Mouse (Mus musculus) adipocyte (in vitro differentiated cells): ENCODE measurements around the gene Cnot3.

ENCODE experiments used
- DNase-seq: peaks from one replicate; pipeline ENCODE4 v3.0.0-alpha.2; 2016; ENCODE audit warnings: low spot score

Cnot3 gene

DNA sequence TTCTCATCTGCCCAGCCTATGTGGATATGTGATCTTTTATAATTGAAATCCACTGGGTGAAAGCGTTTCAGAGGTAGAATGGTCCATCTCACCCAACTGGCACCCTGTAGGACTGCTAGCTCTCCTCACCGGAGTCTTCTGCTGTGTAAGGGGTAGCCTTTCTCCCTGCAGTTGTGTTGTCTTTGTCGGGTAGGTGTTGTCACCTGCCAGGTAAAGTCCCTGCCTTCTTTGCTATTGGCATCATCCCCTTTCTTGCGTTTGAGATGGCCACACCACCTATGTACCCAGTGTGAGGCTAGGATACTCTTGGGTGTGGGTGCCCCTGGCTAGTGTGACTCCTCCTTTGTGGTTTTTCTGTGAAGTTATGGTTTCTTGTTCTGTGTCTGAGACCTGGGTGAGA lies 1.6 kb downstream of the Cnot3 start:
- DNase-seq: no peak

DNA sequence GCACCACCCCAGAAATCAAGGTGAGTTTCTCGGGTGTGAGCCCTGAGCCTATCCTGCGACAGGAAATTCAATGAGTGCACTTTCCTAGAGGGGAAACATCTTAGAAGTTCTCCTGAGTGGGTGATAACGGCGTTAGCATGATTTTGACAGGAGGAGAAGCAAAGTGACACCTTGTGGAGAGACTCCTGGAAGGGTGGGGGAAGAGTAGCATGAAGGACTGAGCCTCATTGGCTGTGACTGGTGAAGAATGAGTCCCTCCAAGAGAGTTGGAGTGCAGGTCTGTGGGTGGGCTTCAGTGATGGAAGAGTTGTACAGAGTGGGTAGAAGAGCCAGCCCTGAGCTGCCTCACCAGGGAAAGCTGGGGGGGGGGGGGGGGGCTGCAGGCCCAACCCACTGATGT lies 11.9 kb downstream of the Cnot3 start:
- no peak for DNase-seq

DNA sequence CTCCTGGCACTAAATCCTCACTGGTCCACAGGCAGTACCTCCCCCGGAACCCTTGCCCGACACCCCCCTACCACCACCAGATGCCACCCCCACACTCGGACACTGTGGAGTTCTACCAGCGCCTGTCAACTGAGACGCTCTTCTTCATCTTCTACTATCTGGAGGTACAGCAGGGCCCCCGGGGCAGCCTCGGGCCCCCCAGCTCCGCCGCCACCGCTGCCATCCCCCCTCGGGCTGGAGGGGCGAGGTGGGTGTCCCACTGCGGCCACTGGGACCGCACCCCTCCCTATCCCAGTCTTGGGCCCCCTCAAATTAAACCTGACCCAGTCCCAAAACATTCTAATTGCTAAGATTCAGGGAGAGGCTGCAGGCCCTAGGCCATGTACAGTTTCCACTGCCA lies 13.5 kb downstream of the Cnot3 start:
- no peak for DNase-seq

DNA sequence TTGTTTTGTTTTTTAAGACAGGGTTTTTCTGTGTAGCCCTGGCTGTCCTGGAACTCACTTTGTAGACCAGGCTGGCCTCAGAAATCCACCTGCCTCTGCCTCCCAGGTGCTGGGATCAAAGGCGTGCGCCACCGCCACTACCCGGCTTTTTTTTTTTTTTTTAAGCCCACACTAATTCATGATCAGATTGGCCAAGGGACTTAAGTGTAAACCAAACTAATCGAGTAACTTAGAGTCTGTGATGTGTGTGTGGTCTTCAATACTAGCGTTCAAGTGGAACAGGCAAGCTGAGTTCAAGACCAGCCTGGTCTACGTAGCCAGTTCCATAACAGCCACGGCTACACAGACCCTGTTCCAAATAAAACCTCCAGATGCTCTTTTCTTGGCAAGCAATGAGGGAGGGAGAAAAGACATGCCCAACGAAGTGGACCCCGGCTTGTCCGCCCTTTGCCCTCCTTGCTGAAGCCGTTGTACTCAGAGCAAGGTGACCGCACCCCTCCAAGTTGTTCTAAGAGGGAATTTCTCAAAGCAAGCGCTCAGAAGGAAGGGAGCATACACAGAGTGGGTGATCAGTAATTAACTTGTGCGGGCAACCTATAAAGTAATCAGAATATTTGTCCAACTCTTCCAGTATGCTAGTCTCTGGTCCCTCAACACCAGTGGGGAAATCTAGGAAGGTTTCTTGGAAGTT lies 19.6 kb downstream of the Cnot3 start:
- no peak for DNase-seq

DNA sequence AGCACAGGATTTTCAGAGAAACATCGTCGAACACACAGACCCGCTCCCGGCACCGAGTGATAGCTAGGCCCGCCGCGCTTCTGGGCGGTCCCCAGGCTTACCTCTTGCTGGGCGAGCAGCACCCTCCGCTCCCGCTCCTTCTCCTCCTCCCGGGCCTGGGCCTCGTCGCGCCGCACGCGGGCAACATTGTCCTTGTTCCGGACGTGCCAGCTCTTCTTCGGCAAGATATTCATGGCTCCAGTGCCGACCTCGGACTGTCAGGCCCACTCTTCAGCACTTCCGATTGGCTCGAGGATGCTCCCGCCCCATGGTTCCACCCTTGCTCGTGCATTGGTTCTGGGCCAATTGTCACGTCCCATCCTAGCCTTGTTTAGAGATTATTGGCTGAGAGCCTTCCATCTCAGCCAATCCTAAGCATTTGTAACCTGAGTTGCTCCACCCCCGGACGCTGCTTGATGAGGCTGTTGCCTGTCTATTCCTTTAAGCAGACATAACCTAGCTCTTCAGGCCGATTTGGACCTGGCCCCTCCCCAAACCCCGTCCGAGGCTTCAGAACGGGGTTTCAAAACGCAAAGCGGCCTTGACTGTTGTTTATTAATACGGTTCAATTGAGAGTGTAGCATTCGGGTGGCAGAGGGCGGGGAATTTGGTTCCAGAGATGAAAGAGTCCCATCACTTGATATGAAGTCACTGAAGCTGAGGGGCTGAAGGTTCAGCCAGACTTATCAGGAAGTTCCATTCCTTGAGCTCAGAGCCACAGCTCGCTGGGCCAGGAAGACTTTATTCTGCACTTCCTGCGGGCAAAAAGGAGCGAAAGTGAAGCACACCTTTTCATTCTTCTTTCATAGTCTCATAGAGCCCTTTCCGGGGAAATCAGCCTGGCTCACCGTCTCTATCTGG lies 20.4 kb downstream of the Cnot3 start, which contains the start of gene Leng1:
TSS of gene Leng1 (minus strand) at position 626 of the 900 bp plus-strand sequence.
- DNase-seq: peak; percentile 99

DNA sequence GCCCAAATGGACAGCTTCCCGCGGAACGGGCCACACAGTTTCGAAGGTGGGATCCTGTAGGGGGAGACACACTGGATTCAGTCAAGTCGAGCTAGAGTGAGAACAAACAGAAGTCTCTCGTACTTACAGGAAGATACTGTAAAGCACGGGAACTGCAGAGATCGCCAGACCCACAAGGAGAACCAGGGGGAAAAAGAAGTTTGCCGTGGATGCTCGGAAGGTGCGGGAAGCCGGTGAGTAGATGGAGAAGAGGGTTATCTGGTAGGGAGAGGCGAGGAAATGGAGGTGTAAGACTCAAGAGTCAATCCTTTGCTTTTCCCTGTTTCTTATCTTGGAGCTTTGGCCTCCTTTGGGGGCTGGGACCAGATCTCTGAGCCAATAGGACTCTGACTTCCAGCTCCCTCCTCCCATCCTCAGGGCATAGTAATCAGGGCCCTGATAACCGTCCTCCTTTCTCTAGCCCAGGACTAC lies 21.9 kb downstream of the Cnot3 start:
- DNase-seq: no peak

DNA sequence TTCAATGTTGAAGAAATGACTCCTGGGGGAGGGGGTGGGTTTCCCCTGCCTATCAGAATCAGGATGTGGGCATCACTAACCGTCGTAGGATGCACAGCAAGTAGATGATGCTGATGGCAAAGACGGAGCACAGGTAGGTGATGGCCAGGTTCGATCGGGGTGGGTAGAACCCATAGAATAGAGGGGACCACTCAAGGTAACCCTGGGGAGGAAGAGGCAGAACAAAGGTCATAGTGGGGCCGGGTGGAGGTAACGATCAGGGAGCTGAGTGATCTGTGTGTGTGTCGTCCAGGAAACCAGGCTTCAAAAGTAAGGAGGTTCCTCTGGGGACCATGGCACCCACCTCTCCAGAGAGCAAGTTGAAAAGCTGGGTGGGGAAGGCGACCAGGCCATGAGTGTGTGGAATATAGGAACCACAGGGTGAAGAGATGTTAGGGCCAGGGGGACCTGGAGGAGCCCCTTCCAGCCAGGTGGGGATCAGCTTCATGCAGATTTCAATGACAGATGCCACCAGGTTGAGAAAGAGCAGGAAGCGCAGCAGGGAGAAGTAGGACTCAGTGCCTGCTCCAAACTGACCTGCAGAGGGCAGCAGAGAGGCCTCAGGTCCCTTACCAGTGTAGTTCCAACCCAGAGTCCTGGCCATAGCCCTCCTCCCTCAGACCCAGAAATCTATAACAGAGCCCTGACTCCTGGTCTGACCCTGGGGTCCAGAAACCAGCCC lies 29.6 kb downstream of the Cnot3 start:
- DNase-seq: peak; percentile 77

DNA sequence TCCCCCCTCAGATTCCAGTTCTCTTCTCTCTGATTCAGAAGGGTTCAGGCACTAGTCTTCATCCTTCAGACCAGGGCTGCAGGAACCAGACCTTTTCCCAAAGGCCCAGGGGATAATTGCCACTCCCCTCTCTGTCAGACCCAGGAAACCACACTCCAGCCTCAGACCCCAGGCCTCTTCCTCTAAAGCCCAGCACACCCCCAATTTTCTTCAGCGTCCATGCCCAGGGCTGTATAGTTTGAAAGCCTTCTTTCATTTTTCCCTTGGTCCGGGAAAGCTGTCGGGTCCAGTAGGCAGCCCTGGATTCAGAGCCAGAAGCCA lies 30.1 kb downstream of the Cnot3 start:
- DNase-seq: no peak

DNA sequence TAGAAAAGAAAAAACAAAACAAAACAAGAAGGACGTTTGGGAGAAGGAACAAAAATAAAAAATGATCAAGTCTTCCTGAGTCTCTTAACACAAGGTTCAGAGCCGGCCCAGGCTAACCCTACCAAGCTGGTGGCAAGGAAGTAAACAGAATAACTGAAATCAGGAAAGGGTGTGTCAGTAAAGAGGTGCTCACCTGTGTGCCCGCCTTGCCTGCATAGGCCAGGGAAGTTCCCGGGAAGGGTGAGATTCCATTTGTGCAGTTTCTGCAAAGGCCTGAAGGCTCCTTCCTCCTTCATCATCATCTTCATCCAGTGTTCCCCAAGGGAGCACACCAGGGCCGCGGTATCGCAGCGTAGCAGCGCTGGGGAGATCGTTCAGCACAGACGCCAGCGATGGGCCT lies 31.3 kb downstream of the Cnot3 start:
- no peak for DNase-seq

DNA sequence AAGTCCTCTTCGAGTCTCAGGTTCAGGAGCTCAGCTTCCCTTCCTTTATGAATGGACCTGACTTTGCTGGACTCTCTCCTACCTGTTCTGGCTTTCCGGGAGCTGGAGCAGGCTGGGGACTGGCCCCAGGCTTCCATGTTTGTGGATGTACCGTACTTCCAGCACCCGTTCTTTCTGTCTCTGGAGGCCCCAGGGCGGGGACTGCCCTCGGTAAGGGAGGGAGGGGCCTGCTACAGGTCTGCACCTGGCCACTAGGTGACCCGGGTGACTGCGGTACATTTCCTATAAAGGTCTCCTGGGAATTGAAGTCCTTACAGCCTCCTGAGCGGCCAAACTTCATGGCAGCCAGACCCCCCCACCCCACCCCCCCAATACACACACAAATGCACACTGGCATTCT lies 32.3 kb downstream of the Cnot3 start, which contains the start of gene Tmc4:
TSS of gene Tmc4 (minus strand) at position 212 of the 400 bp plus-strand sequence.
- no peak for DNase-seq

DNA sequence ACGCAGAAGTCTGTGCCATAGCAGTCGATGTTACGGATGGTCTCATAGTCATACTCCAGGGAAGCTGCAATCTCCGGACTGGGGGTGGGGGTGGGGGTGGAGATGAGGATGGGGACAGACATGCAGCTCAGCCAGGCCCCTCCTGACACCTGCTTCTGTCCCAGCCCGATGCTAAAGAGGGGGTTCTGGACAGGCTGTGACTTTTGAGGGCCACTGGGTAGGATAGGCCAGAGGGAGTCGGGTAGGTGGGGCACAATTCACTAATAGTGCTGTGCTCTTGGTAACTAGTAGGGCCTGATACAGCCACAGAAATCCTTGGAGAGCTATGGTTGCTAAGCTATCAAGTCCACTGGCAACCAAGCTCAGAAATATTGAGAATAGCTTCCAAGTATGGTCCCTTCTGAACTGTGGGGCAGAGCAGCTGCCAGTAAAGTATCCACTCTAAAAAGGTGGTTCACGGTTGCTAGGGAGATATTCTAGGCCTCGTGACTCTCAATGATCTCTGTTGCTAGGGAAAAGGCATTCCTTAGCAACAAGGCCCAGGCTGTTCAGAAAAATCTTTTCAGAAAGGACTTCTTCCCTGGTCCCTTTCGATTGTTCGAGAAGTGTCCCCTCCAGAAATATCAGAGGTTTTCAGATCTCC lies 39.0 kb downstream of the Cnot3 start:
- no peak for DNase-seq

DNA sequence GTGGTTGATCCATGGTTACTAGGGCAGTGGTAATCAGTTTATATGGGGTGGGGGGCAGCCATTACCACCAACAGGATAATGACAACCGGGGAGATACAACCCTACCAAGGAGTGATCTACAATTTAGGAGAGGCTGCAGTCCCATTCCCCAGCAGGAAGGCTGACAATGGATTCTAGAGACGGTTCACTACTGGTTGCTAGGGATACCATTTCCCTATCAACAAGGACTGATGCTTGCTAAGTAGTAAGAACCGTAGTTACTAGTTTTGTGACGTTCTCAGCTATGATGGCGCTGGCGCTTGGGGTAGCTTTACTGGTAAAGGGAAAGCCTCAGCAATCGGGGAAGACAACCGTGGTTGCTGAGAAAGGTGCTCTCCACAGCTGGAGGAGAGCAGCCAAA lies 39.6 kb downstream of the Cnot3 start:
- DNase-seq: no peak

DNA sequence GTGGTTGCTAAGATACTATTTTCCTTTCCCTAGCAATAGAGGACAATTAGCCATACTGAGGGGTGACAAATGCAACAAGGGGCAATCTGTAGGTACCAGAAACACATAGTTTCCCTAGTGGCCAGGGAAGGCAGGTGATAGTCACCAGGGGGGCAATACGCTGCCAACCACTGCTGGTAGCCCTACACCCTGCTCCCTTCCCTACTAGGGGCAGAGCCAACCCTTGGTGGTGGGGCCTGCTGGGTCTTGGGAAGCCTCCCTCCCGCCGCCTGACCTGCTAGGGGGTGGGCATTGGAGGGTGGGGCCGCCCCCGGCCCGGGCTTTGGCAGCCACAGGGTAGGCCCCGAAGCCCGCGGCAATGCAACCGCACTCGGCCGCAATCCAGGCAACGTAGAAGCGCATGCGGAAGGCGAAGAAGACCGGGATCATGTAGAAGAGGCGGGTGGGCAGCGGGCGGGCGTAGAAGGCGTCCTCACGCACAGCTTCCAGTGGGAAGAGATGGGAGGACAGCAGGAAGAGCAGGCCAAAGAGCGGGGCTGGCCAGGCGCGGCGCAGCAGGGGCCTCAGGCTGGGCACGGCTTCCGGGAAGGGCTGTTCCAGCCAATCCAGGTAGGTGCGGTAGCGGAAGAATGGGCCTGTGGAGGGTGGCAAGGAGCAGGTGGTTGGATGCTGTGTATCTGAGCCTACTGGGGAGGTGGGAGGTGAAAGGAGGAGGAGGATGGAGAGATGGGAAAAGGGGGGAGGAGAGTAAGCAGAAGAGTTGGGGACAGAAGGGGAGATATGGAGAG lies 40.5 kb downstream of the Cnot3 start:
- DNase-seq: no peak

DNA sequence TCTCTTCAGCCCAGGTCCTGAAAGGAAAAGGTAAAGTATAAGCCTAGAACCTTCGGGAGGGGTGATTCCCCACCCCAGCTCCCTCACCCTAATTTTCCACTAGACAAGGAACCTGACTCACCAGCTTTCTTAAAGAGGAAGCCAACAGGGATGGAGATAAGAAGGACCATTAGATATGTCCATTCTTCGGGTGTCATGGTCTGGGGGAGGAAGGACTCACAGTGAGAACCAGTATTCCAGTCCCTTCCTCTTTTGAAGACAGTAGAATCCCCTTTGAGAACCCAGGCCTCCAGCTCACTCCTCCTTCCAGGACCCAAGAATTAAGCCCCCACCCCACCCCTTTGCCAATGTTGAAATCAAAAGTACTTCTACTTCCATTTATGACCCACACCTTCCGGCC lies 46.9 kb downstream of the Cnot3 start:
- no peak for DNase-seq

DNA sequence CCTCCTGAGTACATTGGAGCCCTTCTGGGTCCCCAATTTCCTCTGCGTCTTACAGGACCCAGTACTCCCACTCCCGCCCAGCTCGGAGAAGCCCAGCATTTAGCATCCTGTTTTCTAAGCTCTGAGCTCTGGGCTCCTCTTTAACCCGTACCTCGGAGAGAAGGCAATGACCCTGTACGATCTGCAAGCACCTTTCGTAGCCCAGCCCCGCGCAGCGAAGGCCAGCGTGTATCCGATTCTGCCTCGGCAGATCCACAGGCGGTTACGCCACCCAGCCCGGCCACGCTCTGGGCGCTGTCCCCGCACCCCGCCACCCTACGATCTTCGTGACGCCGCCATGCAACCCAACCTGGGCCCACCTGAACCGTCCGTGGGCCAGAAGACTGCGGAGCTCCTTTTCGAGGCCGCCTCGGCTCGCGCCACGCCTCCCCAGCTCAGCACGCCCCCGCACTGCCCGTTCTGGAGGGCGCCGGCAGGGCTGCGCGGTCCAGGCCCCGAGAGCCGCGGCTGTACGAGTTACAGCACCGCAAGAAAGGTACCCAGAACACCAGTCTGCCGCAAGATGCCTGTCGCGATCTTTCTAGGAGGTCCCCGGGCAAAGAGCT lies 47.4 kb downstream of the Cnot3 start, which contains the start of gene Tsen34:
TSS of gene Tsen34 (plus strand) at position 482 of the 605 bp plus-strand sequence.
- DNase-seq: no peak

DNA sequence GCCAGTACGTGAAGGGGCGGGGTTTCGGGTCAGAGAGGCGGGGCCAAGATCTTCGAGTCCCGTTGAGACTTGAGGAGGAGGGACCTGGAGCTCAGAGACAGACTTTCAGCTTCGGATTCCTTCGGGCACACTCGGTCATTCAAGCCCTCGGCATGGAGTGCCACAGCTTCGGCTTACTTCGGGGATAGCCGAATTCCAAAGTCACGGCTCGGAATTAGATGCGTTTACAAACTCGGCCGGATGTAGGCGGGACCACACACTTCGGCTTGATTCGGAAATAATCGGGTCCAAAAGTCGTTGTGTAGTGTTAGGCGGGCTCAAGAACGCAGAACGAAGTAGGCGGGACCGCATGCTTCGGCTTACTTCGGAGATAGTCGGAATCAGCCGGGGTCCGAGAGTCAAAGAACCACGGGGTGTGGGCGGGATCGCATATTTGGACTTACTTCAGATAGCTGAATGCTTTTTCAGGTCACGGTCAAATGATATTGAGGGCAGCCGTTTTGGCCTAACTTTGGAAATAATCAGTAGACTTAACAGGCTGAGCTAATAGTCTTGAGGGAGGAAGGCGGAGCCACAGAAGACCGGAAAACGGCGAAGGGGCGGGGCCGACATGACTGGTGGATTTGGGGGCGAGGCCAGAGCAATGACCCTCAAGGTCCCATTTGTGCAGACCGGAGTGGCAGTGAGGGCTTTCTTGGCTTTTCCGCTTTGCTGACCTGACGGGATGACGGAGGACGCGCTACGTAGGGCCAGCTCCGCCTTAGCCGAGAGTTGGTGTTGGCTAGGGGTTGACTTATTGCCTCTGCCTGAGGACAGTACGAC lies 48.1 kb downstream of the Cnot3 start, which contains the start of gene Mboat7:
TSS of gene Mboat7 (minus strand) at position 537 of the 822 bp plus-strand sequence.
- DNase-seq: peak; percentile 97

DNA sequence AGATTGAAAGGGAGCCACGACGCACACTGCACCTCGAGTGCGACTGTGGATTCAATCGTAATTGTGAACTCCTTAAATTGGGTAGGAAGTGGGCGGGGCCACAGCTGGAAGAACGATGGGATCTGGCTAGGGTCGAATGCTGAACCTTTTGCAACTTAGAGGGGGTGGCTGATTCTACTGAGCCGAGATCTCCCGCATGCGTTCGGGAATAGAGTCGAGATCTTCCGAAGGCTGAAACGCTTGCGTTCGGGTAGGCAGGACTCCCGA lies 48.7 kb downstream of the Cnot3 start:
- no peak for DNase-seq

DNA sequence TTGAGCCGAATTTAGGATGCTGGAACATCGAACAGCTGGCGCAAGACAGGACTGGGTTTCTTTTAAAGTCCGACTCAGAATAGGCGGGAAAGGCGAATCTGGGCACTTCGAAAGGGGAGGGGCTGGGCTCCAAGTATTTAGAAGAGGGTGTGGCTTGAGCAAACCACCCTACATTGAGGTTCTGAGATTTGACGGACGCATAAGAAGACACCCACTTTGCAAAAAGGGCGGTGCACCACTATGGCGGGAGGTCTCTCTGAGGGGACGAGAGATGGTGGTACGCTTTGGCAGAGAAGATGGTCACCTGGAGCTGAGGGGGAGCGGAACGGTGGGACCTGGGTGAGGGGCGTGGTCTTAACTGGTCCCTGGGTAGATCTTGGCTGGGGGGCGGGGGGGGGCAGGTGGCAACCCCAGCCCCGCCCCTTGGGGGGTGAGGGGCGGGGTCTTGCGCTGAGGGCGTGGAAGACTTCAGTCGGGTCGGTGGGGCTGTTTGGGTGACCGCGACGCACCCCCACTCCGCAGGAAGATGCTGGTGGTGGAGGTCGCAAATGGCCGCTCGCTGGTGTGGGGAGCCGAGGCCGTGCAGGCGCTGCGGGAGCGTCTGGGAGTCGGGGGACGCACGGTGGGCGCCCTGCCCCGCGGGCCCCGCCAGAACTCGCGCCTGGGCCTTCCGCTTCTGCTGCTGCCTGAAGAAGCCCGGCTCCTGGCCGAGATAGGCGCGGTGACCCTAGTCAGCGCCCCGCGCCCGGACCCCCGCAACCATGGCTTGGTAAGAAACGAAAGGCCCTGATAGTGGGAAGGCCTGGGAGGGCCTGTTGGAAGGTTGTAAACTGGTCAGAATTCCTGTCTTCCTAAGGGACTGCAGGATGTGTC lies 49.2 kb downstream of the Cnot3 start:
- DNase-seq: peak; percentile 90

DNA sequence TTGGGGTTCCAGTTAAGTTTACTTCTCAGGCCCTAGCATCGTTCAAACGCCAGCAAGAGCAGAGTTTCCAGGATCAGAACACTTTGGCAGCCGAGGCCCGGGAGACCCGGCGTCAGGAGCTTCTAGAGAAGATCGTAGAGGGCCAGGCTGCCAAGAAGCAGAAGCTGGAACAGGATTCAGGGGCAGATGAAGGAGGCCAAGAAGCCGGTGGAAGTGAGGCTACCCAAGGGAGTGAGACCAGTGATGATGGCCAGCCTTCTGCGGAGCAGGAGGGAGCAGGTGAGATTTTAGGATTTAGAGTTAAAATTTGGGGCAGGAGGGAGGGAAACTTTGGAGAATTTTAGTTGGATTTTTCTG lies 49.9 kb downstream of the Cnot3 start:
- peak; percentile 39 for DNase-seq
